Mouse (Mus musculus) bone marrow, adult 2 months (tissue): ENCODE results near the gene Axdnd1. TPM values are rescaled to one million over a fixed set of nuclear protein-coding genes. Genes with fewer than 3 reads are reported as not detected.
A peak's percentile ranks its signal among the peaks of the same experiment; 100 is the strongest.
"Not testable (repeated sequence)": the region's sequence is repeated elsewhere in the genome, so short reads cannot be mapped to it uniquely, and the experiment has no call there.

ENCODE experiments used
- H3K27ac ChIP-seq: fragments of 200-500 bp; 2 replicates; pipeline ENCODE4 v1.5.1; 2012; ENCODE audit warnings: low read depth, mild to moderate bottlenecking, control low read depth, inconsistent platforms, low read length; ENCODE audit not compliant: control insufficient read depth, poor library complexity, insufficient read depth
- H3K4me1 ChIP-seq: fragments of 200-500 bp; 2 replicates; pipeline ENCODE4 v1.6.1; 2011; ENCODE audit warnings: low read length; ENCODE audit not compliant: control insufficient read depth, insufficient read depth
- H3K4me3 ChIP-seq: fragments of 200-500 bp; replicated peaks from 2 replicates; pipeline ENCODE3; 2011; ENCODE audit warnings: mild to moderate bottlenecking, low read depth, low read length, control low read depth; ENCODE audit not compliant: control insufficient read depth
- CTCF ChIP-seq: fragments of 200-500 bp; IDR thresholded peaks from 2 replicates; pipeline ENCODE4 v1.5.1; 2011; ENCODE audit warnings: low read length, control low read depth; ENCODE audit not compliant: control insufficient read depth, insufficient read depth
- POLR2A ChIP-seq: fragments of 200-500 bp; IDR thresholded peaks from 2 replicates; pipeline ENCODE4 v1.6.1; 2011; ENCODE audit warnings: low read depth, mild to moderate bottlenecking, control low read depth, low read length, borderline replicate concordance; ENCODE audit not compliant: control insufficient read depth
- WGBS: fragments of 180-500 bp; shearing (Covaris S2); methylation state at CpG from one replicate; pipeline ENCODE4 v1.1.7; 2018; 5-methylcytosine and 5-hydroxymethylcytosine counted together
- polyA plus RNA-seq: library from polyadenylated mRNA; stranded (reverse); fragments of >200 nt; gene quantifications from 2 replicates; pipeline ENCODE4 v1.2.4, GENCODE M21; 2011; ENCODE audit warnings: low replicate concordance; ENCODE audit not compliant: missing spikeins, insufficient read depth, insufficient read length

Axdnd1 gene
- polyA plus RNA-seq, 1 experiment = 1.6 TPM

DNA sequence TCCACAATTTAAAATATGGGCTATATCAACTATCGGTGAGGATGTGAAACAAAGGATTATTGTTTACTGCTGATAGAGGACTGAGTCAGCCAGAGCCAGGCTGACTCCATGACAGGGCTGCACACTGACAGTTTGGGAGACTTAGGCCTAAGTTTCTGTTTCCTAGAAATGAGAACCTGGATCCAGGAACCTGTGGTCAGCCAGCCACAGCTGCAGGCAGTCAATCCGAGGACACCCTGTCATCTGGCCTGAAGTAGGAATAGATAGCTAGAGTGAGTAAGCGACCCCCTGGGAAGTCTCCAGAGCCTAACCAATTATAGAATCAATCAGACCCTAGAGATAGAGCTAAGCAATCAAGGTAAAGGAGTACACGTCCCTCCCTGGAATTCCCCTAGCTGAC is 76.5 kb downstream of the Axdnd1 start:
- no peak for TF ChIP-seq CTCF
- no peak for TF ChIP-seq POLR2A
- WGBS = 58% methylated on average over 4 of the region's 4 CpGs
- no peaks in the 10 kb centered on the region for H3K4me1 ChIP-seq
- H3K4me3 ChIP-seq = no peak overlapping the region
- no peak overlapping the region for H3K27ac ChIP-seq

DNA sequence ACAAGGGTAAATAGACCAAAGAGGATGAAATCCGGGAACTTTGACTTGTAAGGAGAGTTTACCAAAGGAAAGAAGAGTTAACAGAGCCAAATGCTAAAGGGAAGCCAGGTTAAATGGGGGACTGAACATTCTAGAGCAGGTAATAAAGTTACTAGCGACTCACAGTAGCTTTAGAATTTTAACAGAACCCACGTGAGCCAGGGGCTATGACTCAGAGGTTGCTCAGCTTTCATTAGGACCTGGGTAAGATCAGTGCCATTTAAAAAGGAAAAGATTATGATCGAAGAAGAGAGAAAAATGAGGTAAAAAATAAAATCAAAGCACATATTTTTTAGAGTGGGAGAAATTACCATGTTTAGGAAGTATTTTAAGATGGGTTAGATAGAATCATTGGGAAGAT is 80.1 kb downstream of the Axdnd1 start:
- no peak for TF ChIP-seq POLR2A
- TF ChIP-seq CTCF = no peak
- H3K4me3 ChIP-seq = no peak overlapping the region
- no peak overlapping the region for H3K27ac ChIP-seq
- WGBS = 70% methylated on average over 4 of the region's 4 CpGs
- H3K4me1 ChIP-seq = no peaks in the 10 kb centered on the region

DNA sequence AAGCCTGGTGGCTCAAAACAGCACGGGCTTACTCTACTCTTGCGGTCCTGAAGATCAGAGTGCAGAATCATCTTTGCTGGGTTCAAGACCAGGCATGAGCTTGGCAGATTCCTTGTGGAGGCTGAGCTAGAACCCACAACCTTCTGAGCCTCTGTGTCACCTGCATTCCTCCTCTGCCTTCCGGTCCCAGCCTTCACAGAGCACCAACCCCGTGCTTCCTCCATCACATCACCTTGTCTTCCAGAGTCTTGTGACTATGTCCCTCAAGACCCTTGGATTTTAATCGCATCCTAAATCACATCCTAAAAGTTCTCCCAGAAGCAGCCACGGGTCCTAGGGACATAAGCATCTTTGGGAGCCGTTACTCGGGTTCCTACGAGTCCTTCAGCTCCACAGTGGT is 97.8 kb downstream of the Axdnd1 start:
- TF ChIP-seq POLR2A (no peak), CTCF (no peak)
- WGBS = 79% methylated on average over 9 of the region's 9 CpGs
- Histone ChIP-seq H3K4me3 (no peak overlapping the region), H3K4me1 (no peaks in the 10 kb centered on the region), H3K27ac (no peak overlapping the region)

DNA sequence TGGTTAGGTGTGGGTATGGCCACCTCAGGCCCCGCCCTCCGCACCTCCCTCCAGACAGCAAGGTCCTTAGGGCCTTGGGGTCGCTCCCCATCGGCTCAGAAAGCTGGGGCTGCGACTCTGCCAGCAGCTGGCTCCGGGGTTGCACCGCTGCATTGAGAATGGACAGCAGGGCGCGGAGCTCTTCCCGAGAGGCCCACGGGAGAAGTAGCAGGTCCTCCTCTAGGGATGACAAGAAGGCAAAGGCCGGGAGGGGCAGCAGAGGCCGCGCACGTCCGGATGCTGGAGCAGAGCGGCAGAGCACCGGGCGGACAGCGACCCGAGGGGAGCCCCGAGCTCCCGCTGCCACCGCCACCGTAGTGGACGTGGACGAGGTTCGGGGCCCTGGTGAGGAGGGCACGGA is 110.3 kb downstream of the Axdnd1 start, which contains the start of gene Nphs2:
TSS of gene Nphs2 (plus strand) at position 98 of the 400 bp plus-strand sequence.
- no peak within 1 kb of the TSS for H3K27ac ChIP-seq
- no peak for TF ChIP-seq POLR2A
- no peak for TF ChIP-seq CTCF
- H3K4me3 ChIP-seq = no peak within 1 kb of the TSS
- H3K4me1 ChIP-seq = no peaks in the 10 kb centered on the region
- WGBS = 14% methylated on average over 29 of the region's 29 CpGs

DNA sequence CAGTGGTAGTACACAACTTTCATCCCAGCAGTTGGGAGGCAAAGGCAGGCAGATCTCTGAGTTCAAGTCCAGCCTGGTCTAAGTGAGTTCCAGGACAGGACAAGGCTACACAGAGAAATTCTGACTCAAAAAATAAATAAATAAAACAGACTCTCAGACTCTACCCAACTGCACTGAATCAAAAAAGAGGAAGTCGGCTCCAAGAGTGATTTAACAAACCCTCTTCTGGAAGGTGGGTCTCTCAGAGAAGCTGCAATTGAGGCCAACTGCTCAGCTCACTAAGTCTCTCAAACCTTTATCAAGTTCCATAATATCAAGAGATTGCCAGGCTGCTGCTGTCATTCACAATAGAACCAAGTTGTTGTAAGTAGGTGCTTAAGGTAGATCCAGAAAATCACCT is 112.4 kb downstream of the Axdnd1 start:
- no peak overlapping the region for H3K4me3 ChIP-seq
- no peaks in the 10 kb centered on the region for H3K4me1 ChIP-seq
- TF ChIP-seq CTCF (no peak), POLR2A (no peak)
- no peak overlapping the region for H3K27ac ChIP-seq
- WGBS = 0% methylated on average over 1 of the region's 1 CpGs

DNA sequence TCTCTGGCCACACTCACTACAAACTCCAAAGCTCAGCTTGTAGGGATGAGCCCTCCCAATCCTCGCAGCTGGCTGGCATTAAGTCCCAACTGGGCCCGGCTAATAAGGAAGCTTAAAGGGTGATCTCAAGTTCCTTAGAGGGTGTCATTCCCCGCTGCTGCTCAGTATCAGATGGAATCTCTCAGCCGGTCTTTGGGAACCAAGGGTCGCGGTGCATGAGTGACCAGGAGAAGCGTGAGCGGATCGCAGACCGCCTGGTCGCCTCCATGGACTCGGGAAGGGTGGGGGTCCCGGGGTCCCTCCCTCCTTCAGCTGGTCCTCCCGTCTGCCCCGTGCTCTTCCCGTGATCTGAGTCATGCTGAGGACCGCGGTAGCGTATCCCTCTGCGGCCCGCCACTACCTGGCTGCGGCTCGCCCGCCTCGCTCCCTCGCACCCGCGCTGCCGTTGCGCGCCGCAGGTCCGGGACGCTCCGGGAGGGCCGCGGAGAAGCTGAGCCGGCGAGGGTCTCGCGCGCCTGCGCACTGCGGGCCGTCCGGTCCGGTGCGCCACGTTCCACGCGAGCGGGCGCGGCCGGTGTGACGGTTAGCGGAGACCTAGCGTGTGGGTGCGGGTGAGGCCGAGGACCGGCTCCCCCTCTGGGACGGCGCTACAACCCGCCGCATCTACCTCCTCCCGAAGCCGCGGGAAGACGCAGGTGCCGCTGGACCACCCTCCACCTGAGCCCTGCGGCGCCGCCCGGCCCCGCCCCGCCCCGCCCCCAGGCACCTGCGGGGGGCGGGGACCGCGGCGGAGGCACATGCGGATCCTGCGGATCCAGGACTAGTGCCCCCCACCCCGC is 117.8 kb downstream of the Axdnd1 start, which contains the start of gene Tdrd5:
TSS of gene Tdrd5 (minus strand) at position 754 of the 839 bp plus-strand sequence.
- no peak for TF ChIP-seq POLR2A
- no peak for TF ChIP-seq CTCF
- WGBS = 3% methylated on average over 85 of the region's 85 CpGs
- Histone ChIP-seq H3K4me3 (peak within 1 kb of the TSS; percentile 14), H3K27ac (no peak within 1 kb of the TSS), H3K4me1 (no peaks in the 10 kb centered on the region)

DNA sequence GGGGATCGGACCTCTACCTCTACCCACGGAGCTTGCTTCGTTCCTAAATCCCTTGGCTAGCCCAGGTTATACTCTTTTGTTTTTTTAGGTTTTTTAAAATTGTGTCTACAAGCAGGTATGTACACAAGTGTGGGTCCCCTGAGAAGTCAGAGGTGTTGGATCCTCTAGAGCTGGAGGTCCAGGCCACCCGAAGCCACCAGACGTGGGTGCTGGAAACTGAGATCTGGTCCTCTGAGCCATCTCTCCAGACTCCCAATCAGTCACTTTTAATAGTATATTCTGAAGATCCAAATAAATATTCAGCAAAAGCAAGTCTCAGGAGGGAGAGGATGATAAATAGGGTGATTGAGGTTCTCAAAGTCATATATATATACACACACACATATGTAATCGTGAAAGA is 130.9 kb downstream of the Axdnd1 start:
- TF ChIP-seq POLR2A (no peak), CTCF (no peak)
- H3K4me1 ChIP-seq = no peaks in the 10 kb centered on the region
- 89% methylated on average over 6 of the region's 6 CpGs for WGBS
- no peak overlapping the region for H3K4me3 ChIP-seq
- H3K27ac ChIP-seq = no peak overlapping the region

DNA sequence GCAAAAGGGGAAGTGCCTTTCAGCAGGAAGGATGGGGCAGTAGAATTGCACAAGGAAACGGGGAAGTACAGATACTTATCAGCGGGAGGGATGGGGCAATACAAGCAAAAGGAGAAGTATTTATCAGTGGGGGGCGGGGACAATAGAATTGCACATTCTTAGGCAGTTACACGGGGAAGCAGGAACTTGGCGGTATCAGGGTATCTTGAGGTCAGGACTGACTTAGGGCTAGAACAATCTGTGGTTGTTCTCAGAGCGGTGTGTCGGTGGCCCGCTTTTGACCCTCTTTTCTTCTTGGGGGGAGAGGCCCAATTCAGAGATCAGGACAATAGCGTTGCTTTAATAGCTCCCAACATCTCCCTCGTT is 131.8 kb downstream of the Axdnd1 start:
- not testable (repeated sequence) for H3K4me1 ChIP-seq, H3K27ac ChIP-seq, H3K4me3 ChIP-seq
- WGBS = 31% methylated on average over 10 of the region's 10 CpGs
